Mouse (Mus musculus) myocyte (in vitro differentiated cells): ENCODE results near the gene Rab4a. TPM values are rescaled to one million over a fixed set of nuclear protein-coding genes. Genes with fewer than 3 reads are reported as not detected.

ENCODE experiments used
- H3K27me3 ChIP-seq: one replicate; pipeline ENCODE4 v1.6.1; 2011; ENCODE audit not compliant: control insufficient read depth, insufficient read depth, insufficient read length
- H3K36me3 ChIP-seq: one replicate; pipeline ENCODE4 v1.6.1; 2011; ENCODE audit not compliant: control insufficient read depth, insufficient read depth
- H3K4me2 ChIP-seq: one replicate; pipeline ENCODE4 v1.6.1; 2011; ENCODE audit warnings: low read depth, control low read depth
- H3K4me3 ChIP-seq: one replicate; pipeline ENCODE4 v1.5.1; 2011; ENCODE audit warnings: mild to moderate bottlenecking, control low read depth, moderate library complexity
- H3K79me2 ChIP-seq: one replicate; pipeline ENCODE4 v1.6.1; 2011; ENCODE audit not compliant: control insufficient read depth, insufficient read depth
- H3ac ChIP-seq: one replicate; pipeline ENCODE4 v1.6.1; 2011; ENCODE audit not compliant: control insufficient read depth, insufficient read length
- CEBPB ChIP-seq: IDR thresholded peaks from 2 replicates; pipeline ENCODE4 v1.6.1; 2011; ENCODE audit warnings: mild to moderate bottlenecking, moderate library complexity; ENCODE audit not compliant: poor library complexity, insufficient read depth, severe bottlenecking
- E2F4 ChIP-seq: IDR thresholded peaks from one replicate; pipeline ENCODE4 v1.6.1; 2011; ENCODE audit warnings: mild to moderate bottlenecking, control low read depth, moderate library complexity; ENCODE audit not compliant: insufficient read depth
- MAX ChIP-seq: IDR thresholded peaks from one replicate; pipeline ENCODE4 v1.6.1; 2011; ENCODE audit warnings: low read depth, mild to moderate bottlenecking, control low read depth
- MYOD1 ChIP-seq, 3 experiments: IDR thresholded peaks; one replicate each; pipeline ENCODE4 v1.6.1; 2011; ENCODE audit warnings: control low read depth in 2 of 3, low read depth in 2 of 3, mild to moderate bottlenecking in 2 of 3, moderate library complexity in 1 of 3; ENCODE audit not compliant: insufficient read length in 2 of 3, control insufficient read depth in 1 of 3
- MYOG ChIP-seq, 3 experiments: IDR thresholded peaks; one replicate each; pipeline ENCODE4 v1.6.1; 2011; ENCODE audit warnings: control low read depth in 2 of 3, low read depth in 2 of 3, mild to moderate bottlenecking in 2 of 3; ENCODE audit not compliant: insufficient read length in 2 of 3, control insufficient read depth in 1 of 3, insufficient read depth in 1 of 3
- POLR2A ChIP-seq: IDR thresholded peaks from one replicate; pipeline ENCODE4 v1.6.1; 2011; ENCODE audit warnings: low read depth, mild to moderate bottlenecking, control low read depth, moderate library complexity; ENCODE audit not compliant: insufficient read length
- POLR2AphosphoS2 ChIP-seq: IDR thresholded peaks from one replicate; pipeline ENCODE4 v1.6.1; 2011; ENCODE audit warnings: low read depth, control low read depth; ENCODE audit not compliant: insufficient read length
- REST ChIP-seq: IDR thresholded peaks from one replicate; pipeline ENCODE4 v1.6.1; 2011; ENCODE audit warnings: mild to moderate bottlenecking, control low read depth, moderate library complexity; ENCODE audit not compliant: insufficient read depth, insufficient read length
- SRF ChIP-seq: IDR thresholded peaks from one replicate; pipeline ENCODE4 v1.6.1; 2011; ENCODE audit warnings: low read depth; ENCODE audit not compliant: control insufficient read depth, insufficient read length
- TCF12 ChIP-seq: IDR thresholded peaks from one replicate; pipeline ENCODE4 v1.6.1; 2011; ENCODE audit warnings: mild to moderate bottlenecking, control low read depth; ENCODE audit not compliant: poor library complexity, insufficient read depth, severe bottlenecking
- TCF3 ChIP-seq: IDR thresholded peaks from one replicate; pipeline ENCODE4 v1.6.1; 2011; ENCODE audit warnings: low read depth, control low read depth; ENCODE audit not compliant: insufficient read length
- USF1 ChIP-seq: IDR thresholded peaks from one replicate; pipeline ENCODE4 v1.6.1; 2011; ENCODE audit warnings: low read depth, mild to moderate bottlenecking, control low read depth, moderate library complexity
- polyA plus RNA-seq: library from polyadenylated mRNA; unstranded; fragments of >200 nt; fragmentation: generic; extraction: Trizol; gene quantifications from one replicate; pipeline ENCODE4 v1.2.1, GENCODE M21; 2012; ENCODE audit warnings: missing spikeins

Rab4a gene
- polyA plus RNA-seq, 1 experiment = 24.0 TPM

- H3K79me2 ChIP-seq = peaks cover 11% of the 10 kb centered on the region
- H3K4me3 ChIP-seq = no peak overlapping the region
- no peak for TF ChIP-seq SRF
- no peak for TF ChIP-seq MAX
- no peak for TF ChIP-seq TCF12
- TF ChIP-seq POLR2AphosphoS2 = no peak
- TF ChIP-seq CEBPB = no peak
- no peak for TF ChIP-seq REST
- TF ChIP-seq MYOD1 (IDR thresholded peaks at IDR 0.05; ENCODE audit: control insufficient read depth in 1 of 3, insufficient read length in 2 of 3, low read depth in 2 of 3) = no peak
- TF ChIP-seq USF1 = no peak
- no peak for TF ChIP-seq TCF3
- no peak for TF ChIP-seq POLR2A
- TF ChIP-seq E2F4 = no peak
- TF ChIP-seq MYOG (IDR thresholded peaks at IDR 0.05; ENCODE audit: control insufficient read depth in 1 of 3, insufficient read depth in 1 of 3, insufficient read length in 2 of 3, low read depth in 2 of 3) = no peak
- H3K36me3 ChIP-seq = no peaks in the 10 kb centered on the region
- H3ac ChIP-seq = no peak overlapping the region
- no peaks in the 10 kb centered on the region for H3K27me3 ChIP-seq
- no peak overlapping the region for H3K4me2 ChIP-seq
Observed at GRCm38 (mm10) chr8:123812227-123812626, 6.4 kb downstream of the Rab4a start.

GRCm38 (mm10) chr8:123813173-123813891 is 7.5 kb downstream of the Rab4a start:
- Histone ChIP-seq H3K79me2 (peaks cover 9% of the 10 kb centered on the region), H3K4me2 (no peak overlapping the region), H3K27me3 (no peaks in the 10 kb centered on the region), H3ac (no peak overlapping the region), H3K36me3 (no peaks in the 10 kb centered on the region), H3K4me3 (no peak overlapping the region)
- no peak for TF ChIP-seq REST

DNA sequence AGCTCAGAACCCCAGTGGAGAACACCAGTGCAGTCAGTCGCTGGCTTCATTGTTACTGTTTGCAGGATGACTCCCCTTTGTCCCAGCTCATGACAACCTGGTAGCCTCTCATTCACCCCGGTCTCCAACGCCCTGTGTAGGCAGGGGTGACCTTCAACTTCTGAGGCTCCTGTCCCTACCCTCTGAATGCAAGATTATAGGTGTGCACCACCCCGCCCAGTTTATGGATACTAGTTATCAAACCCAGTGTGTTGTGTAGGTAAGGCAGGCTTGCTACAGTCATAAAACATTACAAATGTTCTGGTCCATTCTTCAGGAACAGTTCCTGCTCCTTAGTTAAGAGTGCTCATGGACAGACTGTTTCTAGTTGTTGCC is 8.1 kb downstream of the Rab4a start:
- no peak overlapping the region for H3ac ChIP-seq
- TF ChIP-seq MAX (no peak), E2F4 (no peak), SRF (no peak), MYOD1 (IDR thresholded peaks at IDR 0.05; ENCODE audit: control insufficient read depth in 1 of 3, insufficient read length in 2 of 3, low read depth in 2 of 3) (no peak), MYOG (IDR thresholded peaks at IDR 0.05; ENCODE audit: control insufficient read depth in 1 of 3, insufficient read depth in 1 of 3, insufficient read length in 2 of 3, low read depth in 2 of 3) (no peak)
- H3K27me3 ChIP-seq = no peaks in the 10 kb centered on the region
- H3K4me2 ChIP-seq = no peak overlapping the region
- H3K79me2 ChIP-seq = peaks cover 5% of the 10 kb centered on the region
- no peaks in the 10 kb centered on the region for H3K36me3 ChIP-seq
- no peak overlapping the region for H3K4me3 ChIP-seq

- no peak for TF ChIP-seq E2F4
- Histone ChIP-seq H3ac (no peak overlapping the region), H3K79me2 (peaks cover 4% of the 10 kb centered on the region), H3K4me3 (no peak overlapping the region), H3K36me3 (no peaks in the 10 kb centered on the region), H3K4me2 (no peak overlapping the region), H3K27me3 (no peaks in the 10 kb centered on the region)
Observed at GRCm38 (mm10) chr8:123815325-123815724, 9.5 kb downstream of the Rab4a start.

- H3K27me3 ChIP-seq = no peaks in the 10 kb centered on the region
- no peak overlapping the region for H3ac ChIP-seq
- H3K4me3 ChIP-seq = no peak overlapping the region
- TF ChIP-seq SRF (no peak), E2F4 (no peak), CEBPB (no peak), POLR2A (no peak), MYOG (IDR thresholded peaks at IDR 0.05; ENCODE audit: control insufficient read depth in 1 of 3, insufficient read depth in 1 of 3, insufficient read length in 2 of 3, low read depth in 2 of 3) (no peak), TCF12 (no peak), MAX (no peak), TCF3 (no peak), POLR2AphosphoS2 (no peak), REST (no peak), MYOD1 (IDR thresholded peaks at IDR 0.05; ENCODE audit: control insufficient read depth in 1 of 3, insufficient read length in 2 of 3, low read depth in 2 of 3) (no peak), USF1 (no peak)
- H3K4me2 ChIP-seq = no peak overlapping the region
- peaks cover 2% of the 10 kb centered on the region for H3K79me2 ChIP-seq
- H3K36me3 ChIP-seq = peaks cover 4% of the 10 kb centered on the region
Observed at GRCm38 (mm10) chr8:123816939-123817338, 11.2 kb downstream of the Rab4a start.
